Mouse (Mus musculus) MEL (cell line): Measurements from ENCODE around the gene Atp8a1. TPM values are rescaled to one million over a fixed set of nuclear protein-coding genes. Genes with fewer than 3 reads are reported as not detected.

Experiments
- DNase-seq: peaks from one replicate; pipeline ENCODE4 v3.0.0; 2011; ENCODE audit warnings: low read depth, low spot score
- H3K27ac ChIP-seq: 2 replicates; pipeline ENCODE4 v1.5.1; 2012; ENCODE audit warnings: low read depth, mild to moderate bottlenecking, control low read depth, low read length, moderate library complexity; ENCODE audit not compliant: control insufficient read depth
- H3K27me3 ChIP-seq, 2 experiments: fragments of 150-350 bp in 1 of 2; sonication (generic) in 1 of 2; 2 replicates each; pipeline ENCODE4 v1.6.1; 2012; ENCODE audit warnings: low read length in 2 of 2, mild to moderate bottlenecking in 2 of 2, improper control_type of control experiment in 1 of 2, moderate library complexity in 1 of 2; ENCODE audit not compliant: insufficient read depth in 2 of 2, control insufficient read depth in 1 of 2
- H3K36me3 ChIP-seq, 2 experiments: 2 replicates each; pipeline ENCODE4 v1.6.1; 2012 to 2014; ENCODE audit warnings: low read length in 2 of 2, improper control_type of control experiment in 1 of 2, inconsistent platforms in 1 of 2, mild to moderate bottlenecking in 1 of 2; ENCODE audit not compliant: insufficient read depth in 2 of 2, control insufficient read depth in 1 of 2
- H3K4me1 ChIP-seq, 2 experiments: fragments of 150-350 bp in 1 of 2; sonication (generic) in 1 of 2; 2 replicates each; pipeline ENCODE4 v1.6.1; 2012; ENCODE audit warnings: low read length in 2 of 2, improper control_type of control experiment in 1 of 2, mild to moderate bottlenecking in 1 of 2; ENCODE audit not compliant: insufficient read depth in 2 of 2, control insufficient read depth in 1 of 2
- H3K4me3 ChIP-seq, 2 experiments: fragments of 150-350 bp in 1 of 2; sonication (generic) in 1 of 2; 2 replicates each; pipeline ENCODE4 v1.5.1; 2012; ENCODE audit warnings: low read depth in 2 of 2, low read length in 2 of 2, mild to moderate bottlenecking in 2 of 2, moderate library complexity in 2 of 2, control low read depth in 1 of 2, improper control_type of control experiment in 1 of 2; ENCODE audit not compliant: control insufficient read depth in 1 of 2, insufficient read depth in 1 of 2
- H3K79me2 ChIP-seq: 2 replicates; pipeline ENCODE4 v1.6.1; 2012; ENCODE audit warnings: mild to moderate bottlenecking, low read length, moderate library complexity; ENCODE audit not compliant: control insufficient read depth, poor library complexity, insufficient read depth
- H3K9ac ChIP-seq: 2 replicates; pipeline ENCODE4 v1.6.1; 2012; ENCODE audit warnings: low read depth, mild to moderate bottlenecking, control low read depth, low read length, moderate library complexity; ENCODE audit not compliant: control insufficient read depth, poor library complexity, severe bottlenecking
- H3K9me3 ChIP-seq: fragments of 150-350 bp; sonication (generic); replicated peaks from 2 replicates; pipeline ENCODE4 v1.6.1; 2012; ENCODE audit warnings: mild to moderate bottlenecking, low read length, improper control_type of control experiment, moderate library complexity; ENCODE audit not compliant: insufficient read depth
- BHLHE40 ChIP-seq: IDR thresholded peaks from 2 replicates; pipeline ENCODE4 v1.6.1; 2012; ENCODE audit warnings: low read depth, mild to moderate bottlenecking, inconsistent platforms, low read length, improper control_type of control experiment, borderline replicate concordance
- CHD1 ChIP-seq: IDR thresholded peaks from 2 replicates; pipeline ENCODE4 v1.6.1; 2012; ENCODE audit warnings: low read depth, mild to moderate bottlenecking, inconsistent platforms, low read length, improper control_type of control experiment
- CHD2 ChIP-seq: IDR thresholded peaks from 2 replicates; pipeline ENCODE4 v1.6.1; 2011; ENCODE audit warnings: low read length, improper control_type of control experiment
- E2F4 ChIP-seq: IDR thresholded peaks from 2 replicates; pipeline ENCODE4 v1.6.1; 2011; ENCODE audit warnings: low read depth, low read length, improper control_type of control experiment, borderline replicate concordance
- ELF1 ChIP-seq: IDR thresholded peaks from 2 replicates; pipeline ENCODE4 v1.6.1; 2014; ENCODE audit warnings: low read depth, mild to moderate bottlenecking, inconsistent platforms, low read length, improper control_type of control experiment, moderate library complexity
- EP300 ChIP-seq, 2 experiments: IDR thresholded peaks; 2 replicates each; pipeline ENCODE4 v1.6.1; 2011; ENCODE audit warnings: improper control_type of control experiment in 2 of 2, low read length in 2 of 2, low read depth in 1 of 2, mild to moderate bottlenecking in 1 of 2
- ETS1 ChIP-seq: IDR thresholded peaks from 2 replicates; pipeline ENCODE4 v1.6.1; 2012; ENCODE audit warnings: low read depth, mild to moderate bottlenecking, inconsistent platforms, low read length, improper control_type of control experiment, moderate library complexity
- GABPA ChIP-seq: IDR thresholded peaks from 2 replicates; pipeline ENCODE4 v1.6.1; 2012; ENCODE audit warnings: low read depth, mild to moderate bottlenecking, inconsistent platforms, low read length, improper control_type of control experiment, moderate library complexity
- GATA1 ChIP-seq: IDR thresholded peaks from 2 replicates; pipeline ENCODE4 v1.6.1; 2011; ENCODE audit warnings: low read depth, low read length, improper control_type of control experiment
- HCFC1 ChIP-seq: IDR thresholded peaks from 2 replicates; pipeline ENCODE4 v1.6.1; 2012; ENCODE audit warnings: low read depth, mild to moderate bottlenecking, inconsistent platforms, low read length, improper control_type of control experiment, moderate library complexity
- KAT2A ChIP-seq: conservative IDR thresholded peaks from 2 replicates; pipeline ENCODE4 v1.6.1; 2012; ENCODE audit warnings: low read depth, low read length, improper control_type of control experiment, inconsistent platforms
- MAFK ChIP-seq: IDR thresholded peaks from 2 replicates; pipeline ENCODE4 v1.6.1; 2011; ENCODE audit warnings: low read depth, mild to moderate bottlenecking, low read length, improper control_type of control experiment, borderline replicate concordance
- MAX ChIP-seq: IDR thresholded peaks from 2 replicates; pipeline ENCODE4 v1.6.1; 2011; ENCODE audit warnings: low read length, improper control_type of control experiment
- MAZ ChIP-seq: IDR thresholded peaks from 2 replicates; pipeline ENCODE4 v1.6.1; 2012; ENCODE audit warnings: low read depth, mild to moderate bottlenecking, inconsistent platforms, low read length, improper control_type of control experiment
- MEF2A ChIP-seq: IDR thresholded peaks from 2 replicates; pipeline ENCODE4 v1.6.1; 2014; ENCODE audit warnings: low read depth, mild to moderate bottlenecking, inconsistent platforms, low read length, improper control_type of control experiment; ENCODE audit not compliant: poor library complexity, insufficient replicate concordance, severe bottlenecking; ENCODE audit errors: extremely low read depth
- MXI1 ChIP-seq: IDR thresholded peaks from 2 replicates; pipeline ENCODE4 v1.6.1; 2011; ENCODE audit warnings: mild to moderate bottlenecking, low read depth, low read length, improper control_type of control experiment
- MYB ChIP-seq: IDR thresholded peaks from 2 replicates; pipeline ENCODE4 v1.6.1; 2011; ENCODE audit warnings: mild to moderate bottlenecking, low read depth, low read length, improper control_type of control experiment
- MYC ChIP-seq: IDR thresholded peaks from 2 replicates; pipeline ENCODE4 v1.6.1; 2011; ENCODE audit warnings: low read depth, mild to moderate bottlenecking, low read length, improper control_type of control experiment, moderate library complexity
- NELFE ChIP-seq: IDR thresholded peaks from 2 replicates; pipeline ENCODE4 v1.6.1; 2011; ENCODE audit warnings: low read depth, low read length, improper control_type of control experiment
- POLR2A ChIP-seq, 2 experiments: IDR thresholded peaks; 2 replicates each; pipeline ENCODE4 v1.6.1; 2011 to 2012; ENCODE audit warnings: low read length in 2 of 2, mild to moderate bottlenecking in 2 of 2, control low read depth in 1 of 2, improper control_type of control experiment in 1 of 2, low read depth in 1 of 2, moderate library complexity in 1 of 2; ENCODE audit not compliant: control insufficient read depth in 1 of 2, insufficient read depth in 1 of 2, poor library complexity in 1 of 2
- POLR2AphosphoS2 ChIP-seq: IDR thresholded peaks from 2 replicates; pipeline ENCODE4 v1.6.1; 2011; ENCODE audit warnings: low read length, improper control_type of control experiment
- POLR2AphosphoS5 ChIP-seq: IDR thresholded peaks from 2 replicates; pipeline ENCODE4 v1.6.1; 2012; ENCODE audit warnings: low read depth, borderline replicate concordance, mild to moderate bottlenecking, inconsistent platforms, low read length, moderate library complexity, mixed read lengths
- RAD21 ChIP-seq: IDR thresholded peaks from 2 replicates; pipeline ENCODE4 v1.6.1; 2011; ENCODE audit warnings: mild to moderate bottlenecking, low read depth, low read length, improper control_type of control experiment
- RCOR1 ChIP-seq: IDR thresholded peaks from 2 replicates; pipeline ENCODE4 v1.6.1; 2012; ENCODE audit warnings: low read depth, mild to moderate bottlenecking, inconsistent platforms, low read length, improper control_type of control experiment
- SIN3A ChIP-seq: IDR thresholded peaks from 2 replicates; pipeline ENCODE4 v1.6.1; 2012; ENCODE audit warnings: low read length, improper control_type of control experiment, inconsistent platforms
- SMC3 ChIP-seq: IDR thresholded peaks from 2 replicates; pipeline ENCODE4 v1.6.1; 2011; ENCODE audit warnings: low read depth, low read length, improper control_type of control experiment
- TAL1 ChIP-seq: IDR thresholded peaks from 2 replicates; pipeline ENCODE4 v1.6.1; 2012; ENCODE audit warnings: mild to moderate bottlenecking, inconsistent platforms, low read length, moderate library complexity, mixed read lengths
- TBP ChIP-seq: IDR thresholded peaks from 2 replicates; pipeline ENCODE4 v1.8.0; 2011; ENCODE audit warnings: low read depth, low read length, improper control_type of control experiment
- TCF12 ChIP-seq: IDR thresholded peaks from 2 replicates; pipeline ENCODE4 v1.6.1; 2014; ENCODE audit warnings: low read depth, mild to moderate bottlenecking, inconsistent platforms, low read length, improper control_type of control experiment, moderate library complexity
- UBTF ChIP-seq: IDR thresholded peaks from 2 replicates; pipeline ENCODE4 v1.6.1; 2012; ENCODE audit warnings: low read depth, mild to moderate bottlenecking, inconsistent platforms, low read length, improper control_type of control experiment, moderate library complexity, borderline replicate concordance; ENCODE audit not compliant: insufficient read depth
- USF1 ChIP-seq: IDR thresholded peaks from 2 replicates; pipeline ENCODE4 v1.6.1; 2014; ENCODE audit warnings: low read depth, mild to moderate bottlenecking, inconsistent platforms, low read length, improper control_type of control experiment, moderate library complexity
- USF2 ChIP-seq, 2 experiments: IDR thresholded peaks; 2 replicates each; pipeline ENCODE4 v1.6.1; 2011 to 2012; ENCODE audit warnings: improper control_type of control experiment in 2 of 2, low read length in 2 of 2, borderline replicate concordance in 1 of 2, inconsistent platforms in 1 of 2, low read depth in 1 of 2, mild to moderate bottlenecking in 1 of 2; ENCODE audit not compliant: insufficient read depth in 1 of 2
- ZC3H11A ChIP-seq: IDR thresholded peaks from 2 replicates; pipeline ENCODE4 v1.6.1; 2012; ENCODE audit warnings: low read depth, mild to moderate bottlenecking, inconsistent platforms, low read length, improper control_type of control experiment
- ZKSCAN1 ChIP-seq: IDR thresholded peaks from 2 replicates; pipeline ENCODE4 v1.6.1; 2012; ENCODE audit warnings: low read depth, mild to moderate bottlenecking, inconsistent platforms, low read length, improper control_type of control experiment, moderate library complexity
- ZMIZ1 ChIP-seq: IDR thresholded peaks from 2 replicates; pipeline ENCODE4 v1.6.1; 2012; ENCODE audit warnings: low read depth, mild to moderate bottlenecking, inconsistent platforms, low read length, improper control_type of control experiment, moderate library complexity
- polyA plus RNA-seq, 2 experiments: library from polyadenylated mRNA; stranded (reverse) in 1 of 2; unstranded in 1 of 2; fragments of >175 nt in 1 of 2; fragments of >200 nt in 1 of 2; gene quantifications; 2 replicates each; pipeline versions ENCODE4 v1.2.1 to v1.2.4; 2012; ENCODE audit warnings: low replicate concordance in 2 of 2, low read depth in 1 of 2; ENCODE audit not compliant: insufficient read length in 2 of 2, insufficient read depth in 1 of 2, missing spikeins in 1 of 2
- total RNA-seq: library from RNA; depleted of rRNA; stranded (reverse); fragments of 300-350 nt; gene quantifications from 2 replicates; pipeline ENCODE4 v1.2.3, GENCODE M21; 2012

Atp8a1 gene
- total and polyA plus RNA-seq, 3 experiments, result 18.2 to 22.1 TPM; not detected in 1

DNA sequence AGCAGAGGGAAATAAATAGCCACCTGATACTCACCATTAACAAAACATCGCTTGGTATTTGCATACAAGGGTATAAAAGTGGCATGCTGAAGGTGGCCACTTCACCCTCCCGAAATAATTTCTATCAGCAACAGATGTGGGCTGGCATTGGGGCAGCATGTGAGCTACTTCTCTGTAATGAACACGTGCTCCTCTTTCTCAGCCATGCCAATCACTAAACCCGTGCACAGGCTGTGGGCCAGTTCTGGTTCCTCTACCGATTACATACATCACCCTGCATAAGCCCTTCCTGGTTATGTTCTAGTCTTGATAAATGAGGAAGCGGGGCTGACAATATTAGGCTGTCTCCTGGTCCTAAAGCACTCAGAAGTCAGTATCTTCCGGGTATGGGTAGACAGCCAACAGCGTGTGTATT is 25.2 kb downstream of the Atp8a1 start:
- peak; percentile 87 for DNase-seq
- H3K27me3 ChIP-seq, result no peaks in the 10 kb centered on the region
- H3K27ac ChIP-seq, result peak overlapping the region; percentile 88
- no peaks in the 10 kb centered on the region for H3K79me2 ChIP-seq
- H3K4me1 ChIP-seq, result peaks cover 10 to 16% of the 10 kb centered on the region in 2 experiments
- H3K4me3 ChIP-seq, result peak overlapping the region; percentile 33 to 35
- H3K36me3 ChIP-seq, result peaks cover 0 to 26% of the 10 kb centered on the region in 2 experiments; a peak in 2 of 4 replicates
- H3K9ac ChIP-seq, result peak overlapping the region; percentile 69
- H3K9me3 ChIP-seq, result no peaks in the 10 kb centered on the region
- TF ChIP-seq USF2 (IDR thresholded peaks at IDR 0.05; ENCODE audit: borderline replicate concordance in 1 of 2, insufficient read depth in 1 of 2, low read depth in 1 of 2, low read length in 2 of 2), result 0 out of 4 replicates have a peak, but pooled peaks of 1 of the 2 experiments have one; percentile 26
- peak; percentile 39; the same call in 1 of the 2 replicates for TF ChIP-seq TBP
- TF ChIP-seq MYC, result peak; percentile 99
- TF ChIP-seq E2F4, result 0 out of 2 replicates have a peak, but pooled peaks have one; percentile 22
- peak; percentile 73 for TF ChIP-seq SIN3A
- TF ChIP-seq GABPA, result no peak
- TF ChIP-seq NELFE, result 0 out of 2 replicates have a peak, but pooled peaks have one; percentile 38
- TF ChIP-seq HCFC1, result peak; percentile 28
- TF ChIP-seq ELF1, result peak; percentile 88
- TF ChIP-seq RCOR1, result peak; percentile 52; the same call in 1 of the 2 replicates
- TF ChIP-seq MXI1, result peak; percentile 97
- TF ChIP-seq MYB, result no peak
- TF ChIP-seq POLR2AphosphoS2, result no peak
- no peak for TF ChIP-seq KAT2A
- no peak for TF ChIP-seq GATA1
- no peak for TF ChIP-seq MAFK
- peak in 1 of 2 experiments; percentile 46; a peak in 1 of 4 replicates for TF ChIP-seq POLR2A (IDR thresholded peaks at IDR 0.05; ENCODE audit: control insufficient read depth in 1 of 2, insufficient read depth in 1 of 2, low read depth in 1 of 2, low read length in 2 of 2, poor library complexity in 1 of 2)
- peak; percentile 98 for TF ChIP-seq MAX
- peak; percentile 81 for TF ChIP-seq USF1
- peak; percentile 74 for TF ChIP-seq ETS1
- TF ChIP-seq MAZ, result no peak
- no peak for TF ChIP-seq MEF2A
- TF ChIP-seq EP300 (IDR thresholded peaks at IDR 0.05; ENCODE audit: low read depth in 1 of 2, low read length in 2 of 2), result peak; percentile 39 to 46; a peak in 3 of 4 replicates
- TF ChIP-seq TAL1, result peak; percentile 37
- no peak for TF ChIP-seq ZKSCAN1
- TF ChIP-seq RAD21, result no peak
- TF ChIP-seq SMC3, result no peak
- TF ChIP-seq TCF12, result no peak
- TF ChIP-seq CHD2, result no peak
- no peak for TF ChIP-seq CHD1
- TF ChIP-seq ZC3H11A, result no peak
- TF ChIP-seq UBTF, result no peak
- no peak for TF ChIP-seq POLR2AphosphoS5
- no peak for TF ChIP-seq ZMIZ1
- peak; percentile 92 for TF ChIP-seq BHLHE40
